14 mouse cellular contexts compared by ENCODE assay signal in genomic region chr19:31038951-31039350, GRCm38 (mm10).
DNase-seq lines count a peak whose midpoint lies in the region.
"Had no signal": no experiment of that assay in that cellular context is flagged by ENCODE, and none has a peak within 500 bp of the region (broad histone marks: within the 10 kb centered on the region; RNA-seq: fewer than 3 reads in every experiment).

No protein-coding gene starts in this region.

- DNase-seq in retina, embryonic 14.5 days (ENCODE audit: low spot score): peak; percentile 56
- peak; percentile 81 for DNase-seq in retina, postnatal 1 day
- DNase-seq in testis, postnatal 14 days (ENCODE audit: low spot score): no peak
- DNase-seq in kidney, postnatal 36 days: no peak
- DNase-seq: adrenal gland, adult 2 months; adrenal gland, adult 8-10 months; adrenal gland, postnatal 10 days; adrenal gland, postnatal 14 days; adrenal gland, postnatal 25 days; adrenal gland, postnatal 36 days; B cell, adult 2 months; cerebellum, adult 11 months; cerebellum, adult 11-12 months; cerebellum, adult 18-20 months had no signal

Comparison
In these comparisons a context has a peak if more than half of its experiments do, and no peak if none do; other contexts are left out.
1. DNase-seq: peak in retina, embryonic 14.5 days (single experiment) and retina, postnatal 1 day (single experiment); none in testis, postnatal 14 days (single experiment) and kidney, postnatal 36 days (0 of 2).